Comparison of ENCODE assay signal across 22 mouse cellular contexts in the genomic region with DNA sequence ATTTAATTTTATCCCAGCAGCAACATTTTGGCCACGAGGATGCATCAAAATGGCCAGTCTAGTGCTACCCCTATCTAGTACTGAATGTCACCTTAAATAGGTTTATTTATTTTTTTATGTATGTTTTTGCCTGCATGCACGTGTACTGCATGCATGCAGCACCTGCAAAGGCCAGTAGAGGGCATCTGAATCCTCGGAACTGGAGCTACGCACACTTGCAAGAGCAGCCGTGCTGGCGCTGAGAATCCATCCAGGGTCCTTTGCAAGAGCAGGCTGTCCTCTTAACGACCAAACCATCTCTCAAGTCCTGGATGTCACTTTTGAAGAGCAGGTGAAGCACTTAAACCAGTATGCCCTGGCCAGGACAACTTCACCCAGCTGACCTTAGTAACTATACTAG. TPM values are rescaled to one million over a fixed set of nuclear protein-coding genes. Genes with fewer than 3 reads are reported as not detected.
DNase-seq lines count a peak whose midpoint lies in the region; ATAC-seq and TF ChIP-seq lines count a peak whose summit lies in the region.
"Had no signal": no experiment of that assay in that cellular context is flagged by ENCODE, and none has a peak within 500 bp of the region (broad histone marks: within the 10 kb centered on the region; RNA-seq: fewer than 3 reads in every experiment).

No protein-coding gene starts in this region.

- DNase-seq in CD4-positive, CD25-positive, alpha-beta regulatory T cell, adult 2 months (ENCODE audit: low read depth, low spot score): peak; percentile 12
- DNase-seq in liver, adult 2 months (ENCODE audit: extremely low read depth, low read depth, low spot score): no peak
- peak; percentile 15 for DNase-seq in 416B (ENCODE audit: low read depth)
- no peak for DNase-seq in Patski (ENCODE audit: low read depth, low spot score)
- no peak for DNase-seq in layer of hippocampus, adult 8-10 months (ENCODE audit: low spot score in 2 of 2)
- DNase-seq in adrenal gland, postnatal 36 days: no peak
- DNase-seq: cerebellum, postnatal 25 days; gastrocnemius, postnatal 36 days; heart, postnatal 14 days; kidney, adult 11 months; kidney, postnatal 10 days; lung, postnatal 10 days; spleen, adult 18-20 months; thymus, postnatal 25 days had no signal

- TF ChIP-seq CTCF in liver, adult 2 months (IDR thresholded peaks at IDR 0.05; ENCODE audit: low read depth, low read length): peak; percentile 24; the same call in 1 of the 2 replicates
- TF ChIP-seq CTCF in Patski (IDR thresholded peaks at IDR 0.05): peak; percentile 34

- CTCF ChIA-PET in Patski (lab: Charles Lee): interaction anchor here (1.6 kb wide), 1 partner anchor 9 kb away, joined by 3 read pairs; no protein-coding TSS in a partner anchor

- H3K4me2 ChIP-seq in liver, embryonic 12.5 days: no peak overlapping the region
- H3K4me2 ChIP-seq: forebrain, embryonic 12.5 days; hindbrain, embryonic 14.5 days; limb, embryonic 15.5 days; stomach, embryonic 15.5 days had no signal

- WGBS in liver, adult 2 months: 88% methylated on average over 7 of the region's 7 CpGs
- WGBS in liver, embryonic 12.5 days (ENCODE audit: insufficient replicate concordance): 76% methylated on average over 7 of the region's 7 CpGs

- H3K27me3 ChIP-seq in liver, adult 2 months (ENCODE audit: control insufficient read depth, insufficient read depth, low read length): peaks cover 4% of the 10 kb centered on the region; the same call in 1 of the 2 replicates
- H3K27me3 ChIP-seq in liver, embryonic 12.5 days (replicated peaks): 0 out of 2 replicates have a peak, but pooled peaks cover 5% of the 10 kb centered on the region
- peaks cover 5% of the 10 kb centered on the region for H3K27me3 ChIP-seq in Patski
- H3K27me3 ChIP-seq: limb, embryonic 15.5 days; stomach, embryonic 15.5 days had no signal

- H3K4me1 ChIP-seq in liver, adult 2 months (ENCODE audit: control insufficient read depth, insufficient read depth, low read length): no peaks in the 10 kb centered on the region
- peaks cover 10% of the 10 kb centered on the region for H3K4me1 ChIP-seq in liver, embryonic 12.5 days
- H3K4me1 ChIP-seq: stomach, embryonic 15.5 days had no signal

- no peak overlapping the region for H3K4me3 ChIP-seq in liver, adult 2 months (ENCODE audit: insufficient read depth, low read depth, low read length)
- H3K4me3 ChIP-seq in liver, embryonic 12.5 days: no peak overlapping the region
- H3K4me3 ChIP-seq: forebrain, embryonic 12.5 days; heart, embryonic 10.5 days; limb, embryonic 15.5 days; stomach, embryonic 15.5 days had no signal

- H3K79me2 ChIP-seq in liver, adult 2 months (ENCODE audit: control insufficient read depth, insufficient read depth, low read length): no peaks in the 10 kb centered on the region

- ATAC-seq in CD4-positive, CD25-positive, alpha-beta regulatory T cell, adult 4 months: no peak
- no peak for ATAC-seq in liver, embryonic 12.5 days
- ATAC-seq in Patski: no peak

- H3K9ac ChIP-seq in liver, adult 2 months (ENCODE audit: low read depth, low read length): no peak overlapping the region
- H3K9ac ChIP-seq in liver, embryonic 12.5 days: no peak overlapping the region
- H3K9ac ChIP-seq: forebrain, embryonic 12.5 days; hindbrain, embryonic 14.5 days; limb, embryonic 15.5 days; stomach, embryonic 15.5 days had no signal

- no peak overlapping the region for H3K27ac ChIP-seq in liver, adult 2 months (replicated peaks; ENCODE audit: insufficient read depth, low read depth, low read length)
- no peak overlapping the region for H3K27ac ChIP-seq in liver, embryonic 12.5 days
- H3K27ac ChIP-seq: forebrain, embryonic 12.5 days; heart, embryonic 10.5 days; hindbrain, embryonic 14.5 days; limb, embryonic 15.5 days; stomach, embryonic 15.5 days had no signal

- no peaks in the 10 kb centered on the region for H3K36me3 ChIP-seq in liver, adult 2 months (ENCODE audit: control insufficient read depth, insufficient read depth, low read length)
- no peaks in the 10 kb centered on the region for H3K36me3 ChIP-seq in liver, embryonic 12.5 days
- H3K36me3 ChIP-seq: forebrain, embryonic 12.5 days; heart, embryonic 10.5 days; limb, embryonic 15.5 days; stomach, embryonic 15.5 days had no signal

- no peak for TF ChIP-seq POLR2A in liver, adult 2 months (IDR thresholded peaks at IDR 0.05; ENCODE audit: extremely low read depth, insufficient read depth, low read length)

- no peaks in the 10 kb centered on the region for H3K9me3 ChIP-seq in liver, embryonic 12.5 days (replicated peaks)
- H3K9me3 ChIP-seq: limb, embryonic 15.5 days; stomach, embryonic 15.5 days had no signal

- in situ Hi-C loops in Patski (cut with MboI; ENCODE audit: low pct_unique_long_range_greater_than_20kb): no loop called here

- POLR2A ChIA-PET in Patski (lab: Charles Lee): no interaction called here

RNA-seq across cellular contexts. Expression of gene Creg2, which starts 9.6 kb away (rescaled TPM):
- polyA plus RNA-seq in CD4-positive, CD25-positive, alpha-beta regulatory T cell, adult 4 months (2017; shearing (Covaris generic)): not detected
- total RNA-seq in liver, adult 2 months (2014; rRNA removed): not detected in 2 replicates
- polyA plus RNA-seq in liver, adult 2 months (2012; rRNA removed): not detected in 2 replicates
- not detected in 2 replicates for polyA plus RNA-seq in liver, embryonic 12.5 days (2016; fragmentation: Nextera tagmentation; extraction: Ambion mirVana)
- not detected for polyA plus RNA-seq in Patski (2021)
- 100 to 1,000 TPM in 2 of 4 experiments, 10 to 100 TPM in 2; 71.1 to 105 (median 89.3) TPM for total RNA-seq in layer of hippocampus, adult 8-10 months (2022)
- under 1 TPM; 0.13 to 0.23 TPM for total RNA-seq in adrenal gland, postnatal 36 days (2021)
- total RNA-seq: gastrocnemius, postnatal 36 days; heart, postnatal 14 days; megakaryocyte-erythroid progenitor cell, adult 5-6 weeks had no signal

Comparison
In these comparisons a context has a peak if more than half of its experiments do, and no peak if none do; other contexts are left out.
1. DNase-seq: peak in CD4-positive, CD25-positive, alpha-beta regulatory T cell, adult 2 months (single experiment) and 416B (single experiment); none in liver, adult 2 months (single experiment), Patski (single experiment), layer of hippocampus, adult 8-10 months (0 of 2) and adrenal gland, postnatal 36 days (0 of 2).